Mouse (Mus musculus) CH12.LX (cell line): ENCODE measurements at regions not wholly inside any gene's neighbourhood (a gene's known extent, or its start where the extent isn't known, plus 50 kb on each side); places are given as distances from the start of the nearest gene placed in this dataset.

Experiments
- DNase-seq: peaks from one replicate; pipeline ENCODE4 v3.0.0-alpha.2; 2013; ENCODE audit errors: extremely low read depth
- H3K27ac ChIP-seq: 2 replicates; pipeline ENCODE4 v1.5.1; 2012; ENCODE audit warnings: low read depth, mild to moderate bottlenecking, control low read depth, moderate library complexity; ENCODE audit not compliant: insufficient read depth
- H3K27me3 ChIP-seq: replicated peaks from 2 replicates; pipeline ENCODE3; 2012; ENCODE audit warnings: inconsistent platforms
- H3K36me3 ChIP-seq, 2 experiments: replicated peaks in 1 of 2; 2 replicates each; pipeline versions ENCODE3 to v1.6.1; 2012; ENCODE audit warnings: inconsistent platforms in 1 of 2, low read length in 1 of 2, mild to moderate bottlenecking in 1 of 2, mixed read lengths in 1 of 2, moderate library complexity in 1 of 2; ENCODE audit not compliant: control insufficient read depth in 1 of 2, insufficient read depth in 1 of 2
- H3K4me1 ChIP-seq, 2 experiments: 2 replicates each; pipeline ENCODE4 v1.6.1; 2012; ENCODE audit warnings: inconsistent platforms in 1 of 2, moderate library complexity in 1 of 2; ENCODE audit not compliant: insufficient read depth in 2 of 2, control insufficient read depth in 1 of 2
- H3K4me2 ChIP-seq: 2 replicates; pipeline ENCODE4 v1.6.1; 2012; ENCODE audit warnings: low read depth, mild to moderate bottlenecking, control low read depth; ENCODE audit not compliant: poor library complexity, insufficient read depth, severe bottlenecking
- H3K4me3 ChIP-seq, 3 experiments: fragments of 150-350 bp in 1 of 3; sonication (generic) in 1 of 3; replicated peaks in 1 of 3; 2 replicates each; pipeline versions ENCODE3 to v1.5.1; 2011 to 2012; ENCODE audit warnings: low read depth in 2 of 3, low read length in 2 of 3, mild to moderate bottlenecking in 2 of 3, moderate library complexity in 2 of 3, control low read depth in 1 of 3, improper control_type of control experiment in 1 of 3, inconsistent platforms in 1 of 3, mixed read lengths in 1 of 3; ENCODE audit not compliant: poor library complexity in 1 of 3
- H3K79me2 ChIP-seq: replicated peaks from 2 replicates; pipeline ENCODE4 v1.6.1; 2012; ENCODE audit warnings: mild to moderate bottlenecking, moderate library complexity; ENCODE audit not compliant: control insufficient read depth, poor library complexity, insufficient read depth, severe bottlenecking; ENCODE audit errors: extremely low read depth
- H3K9ac ChIP-seq: 2 replicates; pipeline ENCODE4 v1.6.1; 2012; ENCODE audit warnings: low read depth, mild to moderate bottlenecking, control low read depth, moderate library complexity; ENCODE audit not compliant: insufficient read depth
- H3K9me3 ChIP-seq: replicated peaks from 2 replicates; pipeline ENCODE3; 2012; ENCODE audit warnings: low read length, inconsistent platforms, mixed read lengths
- BHLHE40 ChIP-seq: IDR thresholded peaks from 2 replicates; pipeline ENCODE4 v1.6.1; 2011; ENCODE audit warnings: mild to moderate bottlenecking, low read depth, low read length, improper control_type of control experiment
- CHD1 ChIP-seq: IDR thresholded peaks from 2 replicates; pipeline ENCODE4 v1.6.1; 2012; ENCODE audit warnings: low read depth, low read length, improper control_type of control experiment, inconsistent platforms
- CHD2 ChIP-seq: IDR thresholded peaks from 2 replicates; pipeline ENCODE4 v1.6.1; 2011; ENCODE audit warnings: low read length, improper control_type of control experiment
- CTCF ChIP-seq, 2 experiments: IDR thresholded peaks in 1 of 2; conservative IDR thresholded peaks in 1 of 2; 2 replicates each; pipeline ENCODE4 v1.5.1; 2011 to 2012; ENCODE audit warnings: low read depth in 2 of 2, low read length in 2 of 2, improper control_type of control experiment in 1 of 2, inconsistent platforms in 1 of 2, mild to moderate bottlenecking in 1 of 2, moderate library complexity in 1 of 2
- E2F4 ChIP-seq: IDR thresholded peaks from 2 replicates; pipeline ENCODE4 v1.6.1; 2011; ENCODE audit warnings: low read depth, low read length, improper control_type of control experiment; ENCODE audit not compliant: insufficient replicate concordance
- EP300 ChIP-seq: IDR thresholded peaks from 2 replicates; pipeline ENCODE4 v1.6.1; 2011; ENCODE audit warnings: low read length, improper control_type of control experiment
- ETS1 ChIP-seq: conservative IDR thresholded peaks from 2 replicates; pipeline ENCODE4 v1.6.1; 2012; ENCODE audit warnings: low read depth, mild to moderate bottlenecking, inconsistent platforms, low read length, improper control_type of control experiment, moderate library complexity
- IRF4 ChIP-seq: IDR thresholded peaks from 2 replicates; pipeline ENCODE4 v1.6.1; 2014; ENCODE audit warnings: low read depth, mild to moderate bottlenecking, inconsistent platforms, low read length, improper control_type of control experiment
- JUN ChIP-seq: IDR thresholded peaks from 2 replicates; pipeline ENCODE4 v1.6.1; 2011; ENCODE audit warnings: low read depth, mild to moderate bottlenecking, low read length, improper control_type of control experiment, moderate library complexity; ENCODE audit not compliant: insufficient read depth
- JUND ChIP-seq: conservative IDR thresholded peaks from 2 replicates; pipeline ENCODE4 v1.6.1; 2011; ENCODE audit warnings: low read depth, low read length, improper control_type of control experiment
- KAT2A ChIP-seq: IDR thresholded peaks from 2 replicates; pipeline ENCODE4 v1.6.1; 2012; ENCODE audit warnings: low read length, improper control_type of control experiment, inconsistent platforms; ENCODE audit not compliant: insufficient replicate concordance
- MAFK ChIP-seq: IDR thresholded peaks from 2 replicates; pipeline ENCODE4 v1.6.1; 2011; ENCODE audit warnings: low read length, improper control_type of control experiment; ENCODE audit not compliant: insufficient replicate concordance
- MAX ChIP-seq: IDR thresholded peaks from 2 replicates; pipeline ENCODE4 v1.6.1; 2011; ENCODE audit warnings: low read length, improper control_type of control experiment
- MAZ ChIP-seq: IDR thresholded peaks from 2 replicates; pipeline ENCODE4 v1.6.1; 2012; ENCODE audit warnings: low read depth, mild to moderate bottlenecking, inconsistent platforms, low read length, improper control_type of control experiment, moderate library complexity
- MEF2A ChIP-seq: IDR thresholded peaks from 2 replicates; pipeline ENCODE4 v1.6.1; 2014; ENCODE audit warnings: low read depth, mild to moderate bottlenecking, inconsistent platforms, low read length, improper control_type of control experiment, borderline replicate concordance
- MXI1 ChIP-seq: IDR thresholded peaks from 2 replicates; pipeline ENCODE4 v1.6.1; 2011; ENCODE audit warnings: mild to moderate bottlenecking, low read depth, low read length, improper control_type of control experiment
- MYC ChIP-seq: IDR thresholded peaks from 2 replicates; pipeline ENCODE4 v1.6.1; 2011; ENCODE audit warnings: low read depth, mild to moderate bottlenecking, improper control_type of control experiment, low read length
- NELFE ChIP-seq: IDR thresholded peaks from 2 replicates; pipeline ENCODE4 v1.6.1; 2011; ENCODE audit warnings: low read depth, low read length, improper control_type of control experiment
- NRF1 ChIP-seq: IDR thresholded peaks from 2 replicates; pipeline ENCODE4 v1.6.1; 2014; ENCODE audit warnings: low read depth, mild to moderate bottlenecking, inconsistent platforms, low read length, improper control_type of control experiment, moderate library complexity
- POLR2A ChIP-seq: IDR thresholded peaks from 2 replicates; pipeline ENCODE4 v1.6.1; 2011; ENCODE audit warnings: low read depth, mild to moderate bottlenecking, improper control_type of control experiment, low read length
- POLR2AphosphoS2 ChIP-seq: IDR thresholded peaks from 2 replicates; pipeline ENCODE4 v1.6.1; 2011; ENCODE audit warnings: low read depth, low read length, improper control_type of control experiment
- RAD21 ChIP-seq: IDR thresholded peaks from 2 replicates; pipeline ENCODE4 v1.6.1; 2011; ENCODE audit warnings: low read depth, mild to moderate bottlenecking, low read length, improper control_type of control experiment, moderate library complexity
- RCOR1 ChIP-seq: conservative IDR thresholded peaks from 2 replicates; pipeline ENCODE4 v1.6.1; 2012; ENCODE audit warnings: low read depth, mild to moderate bottlenecking, inconsistent platforms, low read length, improper control_type of control experiment
- SIN3A ChIP-seq: IDR thresholded peaks from 2 replicates; pipeline ENCODE4 v1.6.1; 2012; ENCODE audit warnings: low read length, improper control_type of control experiment, inconsistent platforms
- TCF12 ChIP-seq: IDR thresholded peaks from 2 replicates; pipeline ENCODE4 v1.6.1; 2014; ENCODE audit warnings: low read depth, mild to moderate bottlenecking, inconsistent platforms, low read length, improper control_type of control experiment
- USF1 ChIP-seq: IDR thresholded peaks from 2 replicates; pipeline ENCODE4 v1.6.1; 2014; ENCODE audit warnings: low read depth, mild to moderate bottlenecking, inconsistent platforms, low read length, improper control_type of control experiment
- USF2 ChIP-seq: conservative IDR thresholded peaks from 2 replicates; pipeline ENCODE4 v1.6.1; 2011; ENCODE audit warnings: low read depth, low read length, improper control_type of control experiment
- ZC3H11A ChIP-seq: IDR thresholded peaks from 2 replicates; pipeline ENCODE4 v1.6.1; 2012; ENCODE audit warnings: low read depth, mild to moderate bottlenecking, inconsistent platforms, low read length, improper control_type of control experiment
- dilution Hi-C: fragments of 300-500 bp; cut with MboI; formaldehyde crosslinking; loops from 2 replicates; pipeline ENCODE4 v1.14.3; 2020; ENCODE audit warnings: low sequenced_read_pairs; ENCODE audit not compliant: extremely low pct_unique_long_range_greater_than_20kb, extremely low pct_ligation_motif_present
- in situ Hi-C: fragments of 300-500 bp; cut with MboI; formaldehyde crosslinking; loops from 3 replicates; pipeline ENCODE4 v1.14.3; 2019; ENCODE audit warnings: low sequenced_read_pairs, low pct_ligation_motif_present, low pct_unique_long_range_greater_than_20kb, mixed read lengths

DNA sequence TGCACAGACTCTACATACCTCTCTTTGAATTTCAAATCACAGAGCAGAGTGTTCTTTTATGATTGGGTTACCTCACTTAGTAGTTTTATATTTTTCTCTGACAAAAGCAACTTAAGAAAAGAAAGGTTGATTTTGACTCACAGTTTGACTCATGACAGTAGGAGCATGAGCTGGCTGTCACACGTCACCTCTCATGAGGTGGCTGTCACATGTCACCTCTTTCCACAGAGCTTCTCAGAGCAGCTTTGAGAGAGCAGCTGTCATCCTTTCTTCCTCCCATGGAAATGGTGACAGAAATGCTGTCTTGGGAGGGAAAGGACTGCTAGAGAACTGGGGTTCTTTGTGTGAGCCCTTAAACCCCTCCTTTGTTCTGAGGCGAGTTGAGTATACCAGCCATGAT is 133.4 kb downstream of the Gm5447 start:
- dilution Hi-C loops: no loop called here
- Histone ChIP-seq H3K27me3 (no peaks in the 10 kb centered on the region), H3K27ac (0 out of 2 replicates have a peak overlapping the region, but pooled peaks have one; percentile 32), H3K4me1 (peaks cover 8 to 36% of the 10 kb centered on the region in 2 experiments; a peak in 3 of 4 replicates), H3K9me3 (no peaks in the 10 kb centered on the region), H3K4me3 (no peak overlapping the region), H3K79me2 (no peaks in the 10 kb centered on the region), H3K9ac (no peak overlapping the region), H3K4me2 (no peak overlapping the region), H3K36me3 (no peaks in the 10 kb centered on the region)
- DNase-seq: peak; percentile 81
- peak; percentile 94 for TF ChIP-seq ETS1
- no peak for TF ChIP-seq NELFE
- TF ChIP-seq MXI1: peak; percentile 76; the same call in 1 of the 2 replicates
- 0 out of 2 replicates have a peak, but pooled peaks have one; percentile 27 for TF ChIP-seq MAFK
- 0 out of 2 replicates have a peak, but pooled peaks have one; percentile 34 for TF ChIP-seq USF2
- peak; percentile 65; the same call in 1 of the 2 replicates for TF ChIP-seq MEF2A
- no peak for TF ChIP-seq CTCF (conservative IDR thresholded peaks at IDR 0.05 in 1 of 2, IDR thresholded peaks at IDR 0.05 in 1 of 2; ENCODE audit: low read depth in 2 of 2, low read length in 2 of 2)
- no peak for TF ChIP-seq ZC3H11A
- peak; percentile 89 for TF ChIP-seq MAX
- TF ChIP-seq RCOR1: peak; percentile 66; the same call in 1 of the 2 replicates
- TF ChIP-seq IRF4: peak; percentile 95
- TF ChIP-seq NRF1: no peak
- TF ChIP-seq USF1: peak; percentile 49
- TF ChIP-seq CHD2: peak; percentile 57; the same call in 1 of the 2 replicates
- TF ChIP-seq JUND: peak; percentile 84
- no peak for TF ChIP-seq POLR2A
- peak; percentile 89 for TF ChIP-seq MYC
- peak; percentile 92 for TF ChIP-seq BHLHE40
- TF ChIP-seq E2F4: no peak
- no peak for TF ChIP-seq POLR2AphosphoS2
- TF ChIP-seq MAZ: no peak
- no peak for TF ChIP-seq CHD1
- TF ChIP-seq RAD21: no peak; the same call in 1 of the 2 replicates
- TF ChIP-seq EP300: peak; percentile 91
- TF ChIP-seq TCF12: peak; percentile 68
- TF ChIP-seq KAT2A: no peak
- 0 out of 2 replicates have a peak, but pooled peaks have one; percentile 46 for TF ChIP-seq SIN3A
- peak; percentile 88 for TF ChIP-seq JUN
- in situ Hi-C loops: no loop called here
